Mouse (Mus musculus) ZHBTc4 (cell line): ENCODE measurements around the gene Col26a1.

Experiments
- DNase-seq: peaks from one replicate; pipeline ENCODE4 v3.0.0-alpha.2; 2011; ENCODE audit warnings: low read depth, low spot score

The Col26a1 gene

DNA sequence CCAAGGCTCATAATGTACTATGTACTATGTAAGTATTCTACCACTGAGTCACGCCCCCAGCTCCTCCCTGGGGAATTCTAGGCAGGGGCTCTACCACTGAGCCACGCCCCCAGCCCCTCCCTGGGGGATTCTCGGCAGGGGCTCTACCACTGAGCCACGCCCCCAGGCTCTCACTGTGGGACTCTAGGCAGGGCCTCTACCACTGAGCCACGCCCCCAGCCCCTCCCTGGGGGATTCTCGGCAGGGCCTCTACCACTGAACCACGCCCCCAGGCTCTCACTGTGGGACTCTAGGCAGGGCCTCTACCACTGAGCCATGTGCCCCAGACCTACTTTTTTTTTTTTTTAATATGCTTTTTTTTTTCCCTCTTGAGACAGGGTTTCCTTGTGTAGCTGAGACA lies 129.8 kb downstream of the Col26a1 start:
- DNase-seq, result peak; percentile 80

DNA sequence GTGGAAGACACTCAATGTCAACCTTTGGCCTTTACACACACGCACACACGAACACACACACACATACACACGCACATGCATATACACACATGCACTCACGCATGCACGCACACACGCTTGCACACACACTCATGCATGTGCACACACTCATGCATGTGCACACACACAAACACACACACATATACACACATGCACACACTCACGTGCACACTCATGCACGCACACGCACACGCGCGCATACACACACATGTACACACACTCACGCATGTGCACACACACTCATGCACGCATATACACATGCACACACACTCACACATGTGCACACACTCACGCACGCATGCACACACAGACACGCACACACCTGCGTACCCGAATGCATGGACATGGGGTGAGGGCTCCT lies 130.9 kb downstream of the Col26a1 start:
- DNase-seq, result no peak

DNA sequence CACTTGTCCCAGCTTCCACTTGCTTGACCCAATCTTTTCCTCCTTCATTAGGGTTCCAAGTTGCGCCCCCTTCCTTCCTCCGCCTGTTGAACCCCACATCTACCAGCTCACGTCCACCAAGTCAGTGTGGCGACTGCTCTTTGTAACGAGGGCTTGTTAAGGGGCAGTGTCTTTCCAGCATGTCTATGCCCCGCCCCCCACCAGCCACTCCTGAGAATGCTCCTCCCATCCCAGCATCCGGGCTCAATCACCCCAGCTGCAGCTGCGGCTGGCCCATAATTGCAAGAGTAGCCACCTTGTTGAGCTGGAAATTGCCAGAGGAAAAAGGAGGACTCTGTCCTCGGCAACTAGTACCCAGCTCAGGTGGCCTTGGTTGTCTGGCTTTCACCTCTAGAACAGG lies 136.4 kb downstream of the Col26a1 start:
- peak; percentile 66 for DNase-seq

DNA sequence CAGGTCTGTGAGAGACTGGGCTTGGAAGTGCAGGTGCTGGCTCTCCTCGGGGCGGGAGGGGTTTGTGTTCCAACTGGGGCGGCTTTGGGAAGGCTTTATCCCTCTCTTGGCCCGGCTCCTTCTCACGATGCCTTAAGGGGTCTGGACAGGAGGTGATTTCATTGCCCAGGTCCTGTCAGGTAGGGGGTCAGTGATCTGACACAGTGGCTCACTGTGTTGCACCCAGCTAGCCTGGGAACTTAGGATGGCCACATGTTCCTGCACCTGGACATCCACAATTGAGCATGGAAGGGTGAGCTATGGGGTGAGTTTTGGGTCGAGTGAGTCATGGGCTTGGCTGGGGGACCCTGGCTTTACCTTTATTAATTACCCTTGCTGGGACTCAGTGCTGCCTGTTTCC lies 144.1 kb downstream of the Col26a1 start:
- no peak for DNase-seq

DNA sequence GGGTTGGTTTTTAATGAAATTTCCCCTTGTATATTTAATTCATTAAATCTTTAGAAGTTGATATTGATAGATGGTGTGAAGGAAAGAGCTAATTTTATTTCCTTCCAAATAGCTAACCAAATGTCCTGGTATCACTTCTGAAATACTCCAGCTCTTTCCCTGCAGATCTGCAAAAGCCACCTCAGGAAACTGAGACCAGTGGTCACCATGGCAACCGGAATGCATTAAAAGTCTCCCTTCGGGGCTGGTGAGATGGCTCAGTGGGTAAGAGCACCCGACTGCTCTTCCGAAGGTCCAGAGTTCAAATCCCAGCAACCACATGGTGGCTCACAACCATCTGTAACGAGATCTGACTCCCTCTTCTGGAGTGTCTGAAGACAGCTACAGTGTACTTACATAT lies 156.7 kb downstream of the Col26a1 start:
- peak; percentile 33 for DNase-seq

DNA sequence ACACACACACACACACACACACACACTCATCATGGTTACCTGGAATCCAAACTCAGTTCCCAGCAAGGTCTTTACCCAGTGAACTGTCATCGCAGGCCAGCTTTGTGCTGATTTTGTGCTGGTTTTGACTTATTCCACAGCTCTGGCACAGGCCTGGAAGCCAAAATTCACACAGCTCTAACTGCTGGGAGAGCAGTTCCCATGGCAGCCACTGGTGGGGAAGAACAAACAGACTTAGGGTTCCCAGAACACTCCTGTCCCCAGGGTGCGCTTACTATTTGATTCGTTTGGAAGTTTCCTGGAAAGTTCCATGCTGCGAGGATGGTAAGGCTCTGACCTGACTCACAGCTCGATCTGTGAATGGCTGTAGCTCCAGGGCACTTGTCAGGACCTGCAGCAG lies 161.4 kb downstream of the Col26a1 start:
- no peak for DNase-seq

DNA sequence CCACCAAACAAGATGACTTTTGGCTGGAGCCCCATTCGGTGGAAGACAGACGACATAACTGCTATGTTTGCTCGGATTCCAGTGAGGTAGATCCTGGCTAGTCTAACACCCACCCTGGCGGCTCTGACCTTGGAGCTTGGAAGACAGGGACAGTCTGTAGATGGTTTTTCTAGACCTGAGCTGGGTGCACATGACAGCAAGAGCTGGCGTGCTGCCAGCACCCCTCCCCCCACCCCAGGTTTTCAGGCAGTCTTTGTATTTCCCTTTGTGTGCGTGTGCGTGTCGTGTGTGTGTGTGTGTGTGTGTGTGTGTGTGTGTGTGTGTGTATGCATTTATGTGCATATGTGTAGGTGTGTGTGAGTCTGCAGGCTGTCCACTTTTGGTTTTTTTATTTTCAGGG lies 164.4 kb downstream of the Col26a1 start:
- peak; percentile 56 for DNase-seq

DNA sequence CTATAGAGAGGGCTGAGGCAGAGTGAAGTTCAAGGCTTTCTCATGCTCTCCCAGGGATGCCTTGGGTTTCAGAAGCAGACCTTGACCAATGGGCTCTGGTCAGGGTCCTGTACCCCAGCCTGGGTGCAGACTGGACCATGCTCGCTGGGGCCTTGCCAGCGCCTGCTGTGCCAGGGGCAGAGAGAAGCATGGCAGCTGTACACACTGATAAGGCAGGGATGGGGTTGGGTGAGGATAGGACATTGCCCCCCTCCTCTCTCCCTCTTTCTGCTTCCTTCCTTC lies 165.5 kb downstream of the Col26a1 start:
- DNase-seq, result no peak

DNA sequence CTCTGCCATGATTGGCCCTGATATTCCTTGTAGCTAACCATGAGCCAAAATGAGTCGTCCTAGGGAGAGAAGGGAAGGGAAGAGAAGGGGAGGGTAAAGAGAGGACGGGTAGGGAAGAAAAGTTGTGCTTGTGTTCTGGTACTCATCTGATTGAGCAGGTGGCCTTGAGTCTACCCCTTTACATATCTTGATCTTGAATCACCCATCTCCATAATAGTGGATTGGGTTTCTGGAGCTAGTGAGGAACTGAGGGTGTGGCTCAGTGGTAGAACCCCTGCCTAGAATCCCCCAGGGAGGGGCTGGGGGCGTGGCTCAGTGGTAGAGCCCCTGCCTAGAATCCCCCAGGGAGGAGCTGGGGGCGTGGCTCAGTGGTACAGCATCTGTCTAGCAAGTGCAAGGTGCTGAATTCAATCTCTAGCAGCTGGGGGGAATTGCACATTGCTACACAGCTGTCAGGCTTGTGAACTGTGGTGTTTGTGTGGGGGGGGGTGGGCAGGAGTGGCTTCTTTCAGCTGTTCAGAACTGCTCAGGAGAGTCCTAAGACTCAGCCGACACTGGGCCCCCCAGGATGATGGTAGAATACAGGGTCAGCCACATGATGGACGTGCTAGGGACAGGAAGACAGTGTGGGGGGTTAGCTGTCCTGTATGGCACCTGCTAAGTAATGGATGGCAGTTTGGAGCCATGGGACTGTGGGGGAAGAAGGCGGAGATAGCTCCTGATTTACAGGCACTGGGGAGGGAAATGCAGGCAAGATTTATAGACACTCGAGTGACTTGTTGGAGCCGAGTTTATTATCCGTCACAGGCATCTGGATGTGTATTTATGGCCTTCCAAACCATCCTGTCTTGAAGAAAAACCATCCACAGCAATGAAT lies 166.1 kb downstream of the Col26a1 start:
- peak; percentile 57 for DNase-seq

DNA sequence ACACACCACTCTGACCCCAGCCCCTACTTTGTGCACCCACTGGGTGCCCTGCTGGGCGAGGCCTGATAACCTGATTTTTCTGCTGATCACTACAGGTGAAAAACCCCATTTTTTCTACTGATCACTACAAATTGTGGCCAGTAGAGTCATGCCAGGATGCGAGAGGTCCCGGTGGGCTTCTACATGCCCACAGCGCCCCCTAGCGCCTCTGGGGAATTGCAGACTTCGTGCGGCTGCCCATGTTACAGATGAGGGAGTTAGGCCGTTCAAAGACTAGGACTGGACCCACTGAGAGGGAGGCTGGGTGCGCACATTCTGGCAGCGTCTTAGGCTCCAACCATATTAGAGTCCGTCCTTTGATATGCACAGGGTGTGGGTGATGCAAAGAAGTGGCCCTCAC lies 168.1 kb downstream of the Col26a1 start:
- DNase-seq, result peak; percentile 93

DNA sequence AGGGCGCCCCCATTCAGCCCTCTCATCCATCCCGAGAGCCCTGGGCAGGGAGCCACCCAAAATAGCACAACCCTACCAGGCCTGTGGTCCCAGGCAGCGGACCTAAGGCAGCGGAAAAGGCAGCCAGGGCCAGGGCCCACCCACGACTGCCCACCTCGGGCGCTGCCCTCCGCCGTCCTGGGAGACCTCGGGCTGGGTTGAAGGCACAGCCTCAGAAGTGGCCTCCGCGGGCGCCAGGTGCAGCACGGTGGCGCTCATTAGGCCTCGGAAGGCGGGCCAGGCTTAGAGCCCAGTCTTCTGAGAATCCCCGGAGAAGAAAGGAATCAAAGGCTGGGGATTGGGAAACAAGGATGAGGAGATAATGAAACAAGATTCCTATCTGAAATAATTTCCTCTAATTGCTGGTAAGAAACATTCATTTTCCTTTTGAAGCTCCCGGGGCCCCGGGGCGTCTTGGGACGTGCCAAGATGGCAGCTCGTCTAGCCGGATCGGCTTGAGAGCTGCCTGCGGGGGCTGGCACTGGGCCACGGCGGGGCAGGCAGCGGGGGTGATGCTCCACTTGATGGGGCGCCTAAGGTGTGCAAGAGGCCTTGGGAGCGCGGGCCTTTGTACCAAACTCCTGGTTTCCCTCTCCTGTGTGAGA lies 168.7 kb downstream of the Col26a1 start:
- DNase-seq, result peak; percentile 43

DNA sequence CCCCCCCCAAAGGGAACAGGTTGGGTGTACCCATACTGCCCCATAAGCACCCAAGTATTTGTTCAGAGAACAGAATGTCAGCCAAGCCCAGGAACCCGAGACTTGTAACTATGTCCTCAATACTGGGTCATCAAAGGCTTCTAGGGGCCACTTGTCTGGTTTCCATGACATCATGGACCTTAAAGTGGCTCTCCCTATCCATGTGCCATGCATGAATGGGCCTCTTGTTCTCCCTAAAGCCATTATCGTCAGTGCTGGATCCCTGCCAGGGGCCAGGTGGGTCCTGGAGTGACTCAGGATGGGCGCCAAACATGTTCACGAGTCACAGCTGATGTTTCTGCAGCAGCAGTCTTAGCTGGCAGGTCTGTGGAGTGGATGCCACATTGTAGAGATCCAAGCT lies 172.3 kb downstream of the Col26a1 start:
- DNase-seq, result no peak

DNA sequence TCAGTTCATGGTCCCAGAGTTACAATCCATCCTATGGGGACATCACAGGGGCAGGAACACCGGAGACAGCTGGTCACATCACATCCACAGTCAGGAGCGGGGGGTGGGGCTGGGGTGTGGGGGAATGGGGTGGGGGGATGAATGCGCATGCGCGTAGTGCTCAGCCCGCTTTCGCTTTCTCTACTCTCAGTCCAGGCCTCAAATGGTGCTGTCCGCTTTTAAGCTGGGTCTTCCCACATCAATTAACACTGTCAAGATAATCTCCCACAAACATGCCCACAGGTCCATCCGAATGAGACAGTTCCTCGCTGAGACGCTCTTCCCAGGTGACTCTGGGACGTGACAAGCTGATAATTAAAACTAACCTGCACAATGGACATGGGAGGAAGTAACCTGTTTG lies 174.9 kb downstream of the Col26a1 start:
- DNase-seq, result peak; percentile 18

DNA sequence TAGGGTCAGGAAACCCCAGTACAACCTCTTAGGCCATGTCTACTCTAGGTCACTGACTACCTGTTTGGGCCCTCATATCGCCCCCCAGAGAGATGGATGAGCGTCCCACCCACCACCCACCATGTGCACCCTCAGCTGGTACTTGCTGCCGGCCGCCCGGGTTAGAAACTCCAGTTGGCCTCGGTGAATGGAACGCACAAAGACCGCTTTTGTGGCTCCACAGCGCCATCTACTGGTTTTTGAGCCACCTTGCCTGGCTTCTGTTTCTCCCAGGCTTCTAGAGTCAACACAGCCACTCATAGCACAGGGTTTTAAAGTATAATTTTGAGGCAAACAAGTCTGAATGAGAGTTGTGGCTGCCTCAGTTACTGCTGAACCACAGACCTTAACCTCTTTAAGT lies 176.2 kb downstream of the Col26a1 start:
- DNase-seq, result peak; percentile 89

DNA sequence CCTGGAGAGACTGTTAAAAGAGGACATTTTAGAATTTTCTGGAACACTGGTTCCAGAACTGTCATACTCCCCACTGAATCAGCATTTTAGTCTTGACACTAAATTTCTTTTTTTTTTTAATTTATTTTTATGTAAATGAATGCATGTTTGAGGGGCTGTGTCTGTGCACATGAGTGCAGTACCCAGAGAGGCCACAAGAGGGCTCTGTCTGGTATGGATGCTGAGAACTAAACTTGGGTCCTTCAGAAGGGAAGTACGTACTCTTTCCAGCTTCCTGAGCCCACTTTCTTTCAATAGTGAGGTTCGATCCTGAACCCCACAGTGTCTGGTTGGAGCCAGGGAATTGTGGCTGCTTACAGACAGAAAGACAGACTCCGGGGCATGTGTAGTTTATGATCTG lies 177.5 kb downstream of the Col26a1 start:
- peak; percentile 54 for DNase-seq

DNA sequence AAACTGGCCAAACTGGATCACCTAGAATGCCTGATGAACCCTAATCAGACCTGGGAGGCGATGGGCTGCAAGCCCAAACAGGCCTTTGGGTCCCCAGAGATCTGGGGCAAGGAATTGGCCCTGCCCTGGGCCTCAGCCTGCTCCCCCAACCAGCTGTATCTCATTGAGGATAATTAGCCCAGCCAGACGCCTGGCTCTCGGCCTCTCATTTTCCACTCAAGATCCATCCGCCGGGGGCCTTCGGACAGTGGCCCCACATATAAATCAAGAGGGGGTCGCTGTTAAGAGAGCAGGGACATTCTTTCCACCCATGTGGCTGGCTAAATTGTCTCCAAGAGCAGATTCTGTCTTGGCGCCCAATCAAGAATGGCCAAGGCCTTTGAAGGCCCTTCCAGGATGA lies 178.9 kb downstream of the Col26a1 start:
- DNase-seq, result no peak

DNA sequence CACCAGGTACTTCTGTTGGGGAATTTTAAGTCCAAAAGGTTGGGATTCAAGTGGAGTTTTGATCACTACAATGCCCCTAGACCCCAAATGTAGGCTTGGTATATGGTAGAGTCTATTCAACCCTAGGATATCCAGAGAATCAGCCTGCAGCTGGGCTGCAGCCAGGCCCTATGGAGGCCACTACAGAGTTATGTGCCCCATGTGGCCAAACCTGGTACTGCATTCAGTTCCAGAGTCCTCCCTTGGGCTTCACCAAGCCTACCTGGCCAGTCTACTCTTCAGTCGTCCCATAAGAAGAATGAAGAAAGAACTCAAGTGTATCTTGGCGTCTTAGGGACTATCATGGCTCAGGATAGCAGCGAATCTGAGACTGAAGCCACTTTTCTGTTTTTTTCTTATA lies 179.3 kb downstream of the Col26a1 start:
- DNase-seq, result peak; percentile 75

DNA sequence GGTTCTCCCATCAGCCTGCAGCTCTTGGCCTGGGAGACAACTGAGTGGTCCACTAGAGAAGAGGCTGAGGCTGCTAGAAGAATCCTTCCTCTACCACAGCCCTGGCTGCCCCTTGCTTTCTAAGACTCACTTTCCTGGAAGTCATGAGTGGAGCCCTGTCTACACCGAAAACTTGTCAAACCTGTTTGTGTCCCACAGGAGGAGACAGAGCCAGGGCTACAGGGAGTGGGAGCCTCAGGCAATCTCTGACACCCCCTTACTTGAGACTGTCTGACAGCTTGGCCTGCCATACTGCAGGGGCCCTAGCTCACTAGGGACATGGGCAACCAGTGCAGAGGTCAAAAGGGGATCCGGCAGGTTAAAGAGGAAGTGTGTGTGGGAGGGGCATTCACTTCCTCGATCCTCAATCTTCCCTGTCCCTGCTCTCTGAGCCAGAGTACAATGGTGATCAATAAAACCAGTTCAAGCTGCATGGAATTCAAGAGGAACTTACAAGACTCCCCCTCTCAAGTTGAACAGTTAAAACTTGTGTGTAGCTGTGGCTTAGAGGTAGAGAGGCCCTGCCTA lies 180.8 kb downstream of the Col26a1 start:
- peak; percentile 61 for DNase-seq

DNA sequence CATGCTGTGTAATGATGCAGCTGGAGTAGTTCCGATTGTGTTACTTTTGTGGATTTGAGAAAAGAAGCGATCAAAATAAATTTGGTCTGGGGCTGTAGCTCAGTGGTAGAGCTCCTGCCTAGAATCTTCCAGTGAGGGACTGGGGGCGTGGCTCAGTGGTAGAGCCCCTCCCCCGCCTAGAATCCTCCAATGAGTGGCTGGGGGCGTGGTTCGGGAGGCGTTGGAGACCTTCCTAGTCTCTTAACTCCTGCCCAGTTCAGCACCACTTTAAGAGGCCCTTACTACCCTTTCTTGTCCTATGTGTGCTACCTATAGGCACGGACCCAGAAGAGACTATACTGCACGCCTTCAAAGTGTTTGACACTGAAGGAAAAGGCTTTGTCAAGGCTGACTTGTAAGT lies 185.4 kb downstream of the Col26a1 start:
- peak; percentile 79 for DNase-seq

DNA sequence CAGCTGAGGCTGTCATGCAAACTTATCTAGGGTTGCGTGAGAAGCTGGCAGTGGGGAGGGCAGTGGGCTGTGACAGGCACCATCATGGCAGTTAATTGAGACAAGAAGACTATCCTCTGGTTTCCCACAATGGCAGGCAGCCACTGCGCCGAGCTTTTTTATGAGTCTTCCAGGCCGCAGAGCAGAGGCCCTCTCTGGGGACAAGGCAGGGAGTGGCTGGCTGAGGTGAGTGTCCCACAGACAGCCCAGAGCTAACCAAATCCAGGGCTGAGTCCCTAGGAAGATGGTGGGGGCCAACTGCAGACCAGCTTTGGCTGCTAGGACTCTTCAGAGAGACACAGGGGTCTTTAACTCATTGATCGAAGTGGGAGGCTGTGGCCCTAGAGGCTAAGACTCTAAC lies 186.5 kb downstream of the Col26a1 start:
- DNase-seq, result no peak

DNA sequence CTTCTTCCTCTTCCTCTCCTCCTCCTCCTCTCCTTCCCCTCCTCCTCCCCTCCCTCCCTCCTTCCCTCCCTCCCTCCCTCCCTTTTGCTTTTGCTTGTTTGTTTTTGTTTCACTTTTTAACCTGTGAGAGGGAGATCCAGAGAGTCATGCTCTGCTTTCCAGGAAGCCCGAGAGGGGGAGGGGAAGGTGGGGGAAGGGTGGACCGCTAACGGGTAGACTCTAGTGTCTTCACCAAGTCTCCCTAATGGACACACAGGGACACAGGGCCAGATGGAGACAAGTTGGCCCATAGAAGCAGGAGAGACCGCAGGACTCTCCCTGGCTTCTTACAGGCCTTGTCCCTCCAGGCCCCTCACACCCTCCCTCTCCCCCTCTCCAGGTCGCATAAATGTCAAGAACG lies 188.0 kb downstream of the Col26a1 start:
- DNase-seq, result no peak

DNA sequence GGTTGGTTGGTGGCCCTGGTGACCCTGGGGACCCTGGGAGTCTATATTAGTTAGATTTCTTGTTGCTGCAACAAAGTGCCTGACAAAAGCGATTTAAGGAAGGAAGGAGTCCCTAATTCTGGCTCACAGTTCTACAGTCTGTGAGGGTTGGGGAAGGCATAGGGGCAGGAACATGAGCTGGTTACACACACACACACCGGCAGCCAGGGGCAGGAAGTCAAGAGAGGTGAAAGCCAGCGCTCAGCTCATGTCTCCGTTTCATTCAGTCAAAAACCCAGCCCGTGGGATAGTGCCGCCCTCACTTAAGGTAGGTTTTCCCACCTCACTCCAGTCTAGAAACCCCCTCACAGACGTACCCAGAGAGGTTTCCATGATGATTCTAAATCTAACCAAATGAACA lies 189.6 kb downstream of the Col26a1 start:
- DNase-seq, result no peak

DNA sequence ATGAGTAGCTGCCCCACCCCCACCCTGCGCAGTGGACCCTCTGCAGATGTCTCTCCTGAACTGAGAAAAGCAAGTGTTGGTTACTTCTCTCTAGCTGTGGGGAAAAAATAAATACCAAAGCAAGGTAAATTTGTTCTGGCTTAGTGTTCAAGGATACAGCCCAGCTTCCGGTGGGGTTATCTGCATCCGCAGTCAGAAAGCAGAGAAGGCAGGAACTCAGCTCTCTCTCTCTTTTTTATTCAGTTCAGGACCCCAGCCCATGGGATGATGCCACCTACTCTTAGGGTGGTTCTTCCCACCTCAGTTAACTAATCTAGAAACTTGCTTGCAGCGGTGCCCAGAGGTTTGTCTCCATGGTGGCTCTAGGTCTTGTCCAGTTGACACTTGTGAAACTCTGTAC lies 190.2 kb downstream of the Col26a1 start, which contains the start of gene Myl10:
Gene Myl10 (plus strand): TSS at position 363 of the 400 bp plus-strand sequence.
- no peak for DNase-seq
